Mouse (Mus musculus): ENCODE results near the gene Ncor2.

DNA sequence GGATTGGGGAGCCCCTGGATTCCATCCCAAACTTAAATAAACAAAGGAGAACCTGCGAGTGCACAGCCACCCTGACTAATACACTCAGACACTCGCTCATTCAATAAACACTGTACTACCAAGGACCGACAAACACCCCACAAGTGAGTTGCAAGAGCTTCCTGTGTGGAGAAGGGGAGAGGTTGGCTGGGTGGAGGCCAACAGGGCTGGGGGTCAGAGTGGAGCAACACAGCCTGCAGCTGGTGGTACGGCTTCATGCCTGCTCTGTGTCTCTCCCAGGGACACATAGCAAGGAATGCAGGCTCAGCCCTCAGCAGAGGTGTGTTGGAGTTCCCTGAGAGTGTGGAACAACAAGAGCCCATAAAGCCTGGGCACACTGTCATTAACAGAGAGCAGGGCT, 107.1 kb downstream of the Ncor2 start:
- TF ChIP-seq CTCF (IDR thresholded peaks at IDR 0.05; ENCODE audit: low read depth), result no peak
- no peak for TF ChIP-seq EP300 (optimal IDR thresholded peaks at IDR 0.05)
